Mouse (Mus musculus) urinary bladder, adult 2 months (tissue): Measurements from ENCODE around the gene Sipa1l3. TPM values are rescaled to one million over a fixed set of nuclear protein-coding genes. Genes with fewer than 3 reads are reported as not detected.

Experiments used
- DNase-seq: peaks from one replicate; pipeline ENCODE4 v3.0.0; 2022; ENCODE audit warnings: low spot score
- polyA plus RNA-seq: library from polyadenylated mRNA; depleted of rRNA; stranded (reverse); fragments of >200 nt; gene quantifications from 2 replicates; pipeline ENCODE4 v1.2.3, GENCODE M21; 2012; rRNA removed

Sipa1l3 gene
- polyA plus RNA-seq, 1 experiment: 18.4 TPM

DNA sequence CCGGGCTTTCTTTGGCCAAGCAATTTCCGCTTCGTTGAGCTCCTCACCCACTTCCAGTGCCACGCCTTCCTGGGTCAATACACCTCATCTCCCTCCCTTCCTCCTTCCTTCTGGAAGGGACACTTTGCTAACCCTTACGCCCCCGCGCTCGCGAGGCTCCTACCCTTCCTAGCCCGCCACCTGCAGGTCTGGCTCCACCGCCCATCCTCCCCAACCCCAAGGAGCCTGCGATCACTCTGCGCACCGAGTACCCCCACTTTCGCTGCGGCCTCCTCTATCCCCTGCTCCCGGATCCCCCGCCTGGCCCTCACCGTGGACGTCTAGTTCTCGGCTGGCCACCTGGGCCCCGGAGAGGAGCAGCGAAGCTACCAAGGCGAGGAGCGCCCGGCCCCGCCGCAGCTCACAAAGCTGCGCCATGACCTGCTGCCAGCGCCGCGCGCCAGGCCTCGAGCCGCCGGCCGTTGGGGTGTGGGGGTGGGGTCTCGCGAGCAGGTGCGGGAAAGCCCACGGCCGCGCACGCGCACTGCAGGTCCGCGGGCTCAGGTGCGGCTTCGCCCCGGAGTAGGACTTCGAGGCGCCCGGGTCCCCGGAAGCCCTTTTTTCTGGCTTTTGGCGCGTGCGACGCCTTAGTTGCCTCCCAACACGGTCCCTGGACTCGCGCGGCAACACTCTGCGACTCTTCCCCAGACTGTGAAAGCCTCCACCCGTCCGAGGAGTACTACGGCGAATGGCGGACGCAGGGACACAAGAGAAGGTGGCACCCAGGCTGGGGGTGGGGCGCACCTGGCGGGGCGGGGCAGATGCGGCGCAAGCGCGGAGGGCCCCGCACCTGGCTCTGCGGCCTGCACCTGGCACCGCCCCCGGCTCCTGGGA lies 237.0 kb downstream of the Sipa1l3 start, which contains the start of gene Spint2:
Gene Spint2, minus strand, starts transcription at position 712 of the 873 bp plus-strand sequence.
- DNase-seq: peak; percentile 89

- no peak for DNase-seq
Observed at GRCm38 (mm10) chr7:29280801-29281200, 237.6 kb downstream of the Sipa1l3 start.

DNA sequence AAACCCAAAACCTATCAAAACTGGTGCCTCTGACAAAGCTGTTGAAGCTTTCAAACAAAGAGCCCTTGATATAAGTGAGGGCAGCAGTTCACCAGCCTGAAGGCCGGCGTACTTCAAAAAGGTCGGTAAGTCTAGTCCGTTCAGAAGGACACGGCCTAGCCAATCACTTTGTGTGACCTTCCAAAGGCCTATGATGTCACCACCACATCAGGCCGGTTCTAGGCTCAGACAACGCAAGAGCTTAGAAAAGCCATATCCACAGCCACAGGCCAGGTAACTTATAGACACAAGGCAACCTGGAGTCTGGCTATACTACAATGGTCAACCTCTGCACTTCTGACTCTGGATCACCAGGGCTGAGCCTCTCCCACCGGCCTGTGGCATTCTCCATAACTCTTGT lies 238.5 kb downstream of the Sipa1l3 start:
- no peak for DNase-seq

DNA sequence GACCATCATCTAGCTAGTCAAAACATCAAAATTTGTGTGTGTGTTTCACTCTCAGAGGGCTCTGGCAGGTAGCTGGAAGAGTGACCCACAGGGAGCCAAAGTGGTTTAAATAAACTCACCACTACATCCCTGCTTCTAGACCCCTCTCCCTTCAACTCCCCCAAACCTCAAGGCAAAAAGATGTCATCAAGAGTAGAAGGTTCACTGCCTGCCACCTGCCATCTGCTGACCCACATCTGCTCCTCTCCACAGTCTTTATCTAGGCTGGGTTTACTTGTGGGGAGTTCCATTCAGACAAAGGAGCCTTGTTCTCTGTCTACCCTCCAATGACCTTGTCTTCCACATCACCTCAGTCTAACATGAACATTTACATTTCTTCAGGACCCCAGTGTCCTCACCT lies 239.2 kb downstream of the Sipa1l3 start:
- no peak for DNase-seq

DNA sequence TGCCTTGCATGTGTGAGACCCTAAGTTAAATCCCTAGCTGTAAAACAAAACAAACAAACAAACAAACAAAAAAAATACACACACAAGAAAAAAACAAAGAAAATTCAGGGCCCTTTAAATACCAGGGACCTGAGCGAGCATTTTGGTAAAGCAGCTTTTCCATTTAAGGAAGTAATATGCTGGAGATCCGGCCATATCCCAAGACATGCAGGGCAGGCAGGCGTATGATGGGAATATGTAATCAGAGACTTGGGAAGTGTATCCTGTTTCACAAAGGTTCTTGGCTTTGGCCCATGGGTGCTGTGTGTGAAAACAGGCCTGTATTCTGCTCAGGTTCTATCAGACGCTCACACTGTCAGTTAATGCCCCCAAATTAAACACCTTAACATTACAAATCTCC lies 240.9 kb downstream of the Sipa1l3 start:
- no peak for DNase-seq

GRCm38 (mm10) chr7:29276715-29277114 lies 241.7 kb downstream of the Sipa1l3 start:
- no peak for DNase-seq

DNA sequence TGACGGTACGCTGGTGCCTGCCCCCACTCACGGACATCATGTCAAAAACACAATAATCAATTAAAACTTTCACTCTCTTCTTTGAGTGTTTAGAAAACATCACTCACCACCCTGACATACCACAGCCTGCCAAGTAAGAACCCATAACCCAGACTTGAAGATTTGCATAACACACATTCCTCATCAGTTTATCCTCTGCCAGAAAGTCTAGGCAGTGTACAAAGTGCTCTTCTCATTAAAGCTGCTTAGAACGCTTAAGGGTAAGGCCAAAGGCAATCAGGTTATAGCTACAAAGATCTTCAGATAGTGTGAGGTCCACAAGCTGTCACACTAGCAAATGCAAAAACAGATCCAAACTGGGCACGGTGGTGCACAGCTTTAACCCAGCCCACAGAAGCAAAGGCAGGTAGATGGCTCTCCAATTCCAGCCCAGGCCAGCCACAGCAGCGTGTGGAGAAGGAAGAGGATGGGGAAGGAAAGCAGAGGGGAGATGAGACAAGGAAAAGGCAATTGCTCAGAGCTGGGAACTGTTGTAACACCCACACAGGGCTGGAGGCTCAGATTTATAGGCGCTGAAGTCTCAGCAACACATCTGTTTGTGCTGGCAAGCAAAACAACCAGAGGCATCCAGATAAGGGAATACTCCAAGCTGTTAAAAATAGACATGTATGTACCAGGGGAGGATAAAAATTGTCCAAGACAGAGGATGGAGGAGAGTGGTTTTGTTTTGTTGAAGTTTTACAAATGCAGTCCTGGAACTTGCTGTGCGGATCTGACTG lies 246.6 kb downstream of the Sipa1l3 start:
- DNase-seq: no peak

DNA sequence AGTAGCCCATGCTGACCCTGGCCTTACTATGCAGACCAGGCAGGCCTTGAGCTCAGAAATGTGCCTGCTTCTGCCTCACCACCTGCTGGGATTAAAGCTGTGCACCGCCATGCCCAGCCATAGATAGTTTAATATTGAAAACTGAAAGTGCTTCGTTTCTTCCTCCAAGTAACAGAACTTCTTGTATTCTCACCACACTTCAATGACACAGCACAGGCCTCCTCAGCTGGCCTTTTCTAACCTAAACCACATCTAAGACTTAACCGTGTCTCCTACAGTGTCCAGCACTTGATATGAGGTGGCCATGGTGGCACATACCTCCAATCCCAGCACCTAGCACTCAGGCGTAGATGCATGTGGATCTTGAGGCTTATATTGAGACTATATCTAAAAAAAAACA lies 248.0 kb downstream of the Sipa1l3 start:
- no peak for DNase-seq

Other genes with a start within 250 kb of the Sipa1l3 start
- gene Spint2, start 236.7 kb downstream of the Sipa1l3 start, polyA plus RNA-seq: 485 and 505 TPM in 2 replicates
- gene Ppp1r14a, start 229.3 kb downstream of the Sipa1l3 start, polyA plus RNA-seq: 303 and 338 TPM in 2 replicates
- gene Dpf1, start 214.7 kb downstream of the Sipa1l3 start, polyA plus RNA-seq: 1.3 and 2.8 TPM in 2 replicates
- gene Catsperg2, start 208.4 kb upstream of the Sipa1l3 start, polyA plus RNA-seq: not detected in 2 replicates
- gene Zfp84, start 249.9 kb upstream of the Sipa1l3 start, polyA plus RNA-seq: 9.7 and 10.1 TPM in 2 replicates